Comparison of ENCODE assay signal across 9 mouse cellular contexts in genomic region chr14:121356336-121356862, GRCm38 (mm10). TPM values are rescaled to one million over a fixed set of nuclear protein-coding genes. Genes with fewer than 3 reads are reported as not detected.
DNase-seq lines count a peak whose midpoint lies in the region; ATAC-seq and TF ChIP-seq lines count a peak whose summit lies in the region.
"Had no signal": no experiment of that assay in that cellular context is flagged by ENCODE, and none has a peak within 500 bp of the region (broad histone marks: within the 10 kb centered on the region; RNA-seq: fewer than 3 reads in every experiment).

No protein-coding gene starts in this region.

- H3K36me3 ChIP-seq in heart, adult 2 months (ENCODE audit: control insufficient read depth, insufficient read depth, low read length) = peaks cover 11% of the 10 kb centered on the region; the same call in 1 of the 2 replicates
- no peaks in the 10 kb centered on the region for H3K36me3 ChIP-seq in lung, embryonic 14.5 days (ENCODE audit: insufficient read depth)
- H3K36me3 ChIP-seq in neural tube, embryonic 15.5 days = no peaks in the 10 kb centered on the region

- intact Hi-C loops in heart, adult 2 months (cut with DNase I) = no loop called here
- intact Hi-C loops in heart, postnatal 10 days (cut with DNase I) = no loop called here
- intact Hi-C loops in left cerebral cortex, postnatal 10 days (cut with DNase I) = no loop called here

- 30% methylated on average over 8 of the region's 8 CpGs for WGBS in heart, adult 2 months
- 44% methylated on average over 8 of the region's 8 CpGs for WGBS in lung, embryonic 14.5 days
- 70% methylated on average over 8 of the region's 8 CpGs for WGBS in neural tube, embryonic 15.5 days

- DNase-seq in heart, adult 2 months = no peak
- DNase-seq in heart, postnatal 10 days = no peak
- peak; percentile 81 for DNase-seq in lung, embryonic 14.5 days
- DNase-seq in lung, postnatal 36 days = no peak
- no peak for DNase-seq in left cerebral cortex, postnatal 10 days (ENCODE audit: extremely low spot score in 1 of 2, low spot score in 2 of 2)
- DNase-seq: right cerebral cortex, postnatal 25 days had no signal

- peaks cover 8% of the 10 kb centered on the region for H3K79me2 ChIP-seq in heart, adult 2 months (replicated peaks; ENCODE audit: control insufficient read depth, insufficient read depth, low read length)

- ATAC-seq in lung, embryonic 14.5 days (ENCODE audit: insufficient read depth) = peak; percentile 50
- peak; percentile 16; the same call in 1 of the 2 replicates for ATAC-seq in megakaryocyte-erythroid progenitor cell, adult 5-6 weeks (replicated peaks; ENCODE audit: low FRiP score, low TSS enrichment, poor library complexity, severe bottlenecking)
- no peak for ATAC-seq in neural tube, embryonic 15.5 days (ENCODE audit: low FRiP score)

- H3K27ac ChIP-seq in heart, adult 2 months = no peak overlapping the region
- no peak overlapping the region for H3K27ac ChIP-seq in lung, embryonic 14.5 days (ENCODE audit: low read depth)
- H3K27ac ChIP-seq in embryonic fibroblast, embryonic 13.5 days (ENCODE audit: insufficient read depth, low read length) = peak overlapping the region; percentile 0; the same call in 1 of the 2 replicates
- H3K27ac ChIP-seq in neural tube, embryonic 15.5 days (replicated peaks) = no peak overlapping the region

- no peaks in the 10 kb centered on the region for H3K9me3 ChIP-seq in lung, embryonic 14.5 days (ENCODE audit: low read depth, low read length)
- no peaks in the 10 kb centered on the region for H3K9me3 ChIP-seq in neural tube, embryonic 15.5 days (replicated peaks)

- 0 out of 2 replicates have a peak, but pooled peaks have one; percentile 31 for TF ChIP-seq EP300 in heart, adult 2 months (IDR thresholded peaks at IDR 0.05; ENCODE audit: insufficient read depth, low read depth, low read length)

- TF ChIP-seq POLR2A in heart, adult 2 months (IDR thresholded peaks at IDR 0.05; ENCODE audit: insufficient read depth, low read depth, low read length) = no peak
- TF ChIP-seq POLR2A in embryonic fibroblast, embryonic 13.5 days (IDR thresholded peaks at IDR 0.05; ENCODE audit: low read depth, low read length) = no peak

- no peak for TF ChIP-seq CTCF in heart, adult 2 months (IDR thresholded peaks at IDR 0.05)
- TF ChIP-seq CTCF in lung, embryonic 14.5 days (IDR thresholded peaks at IDR 0.05; ENCODE audit: low read depth) = no peak
- TF ChIP-seq CTCF in embryonic fibroblast, embryonic 13.5 days (IDR thresholded peaks at IDR 0.05; ENCODE audit: borderline replicate concordance, insufficient read depth, low read length) = no peak

- H3K4me1 ChIP-seq in heart, adult 2 months (ENCODE audit: control insufficient read depth, insufficient read depth, low read length) = peaks cover 42% of the 10 kb centered on the region
- peaks cover 42% of the 10 kb centered on the region for H3K4me1 ChIP-seq in lung, embryonic 14.5 days (ENCODE audit: insufficient read depth)
- peaks cover 13% of the 10 kb centered on the region for H3K4me1 ChIP-seq in embryonic fibroblast, embryonic 13.5 days (ENCODE audit: control insufficient read depth, insufficient read depth, low read length)
- peaks cover 31% of the 10 kb centered on the region for H3K4me1 ChIP-seq in neural tube, embryonic 15.5 days

- no peak overlapping the region for H3K4me2 ChIP-seq in lung, embryonic 14.5 days
- no peak overlapping the region for H3K4me2 ChIP-seq in neural tube, embryonic 15.5 days

- no peaks in the 10 kb centered on the region for H3K27me3 ChIP-seq in heart, adult 2 months (ENCODE audit: control insufficient read depth, insufficient read depth, low read length)
- H3K27me3 ChIP-seq in lung, embryonic 14.5 days (ENCODE audit: insufficient read depth, low read length) = no peaks in the 10 kb centered on the region
- H3K27me3 ChIP-seq in neural tube, embryonic 15.5 days (replicated peaks) = no peaks in the 10 kb centered on the region

- no peak overlapping the region for H3K9ac ChIP-seq in heart, adult 2 months (ENCODE audit: low read depth, low read length)
- H3K9ac ChIP-seq in lung, embryonic 14.5 days = no peak overlapping the region
- no peak overlapping the region for H3K9ac ChIP-seq in neural tube, embryonic 15.5 days (replicated peaks)

- H3K4me3 ChIP-seq in heart, adult 2 months = no peak overlapping the region
- no peak overlapping the region for H3K4me3 ChIP-seq in lung, embryonic 14.5 days (ENCODE audit: low read depth, low read length)
- H3K4me3 ChIP-seq in embryonic fibroblast, embryonic 13.5 days (ENCODE audit: insufficient read depth, low read length) = no peak overlapping the region
- H3K4me3 ChIP-seq in neural tube, embryonic 15.5 days (replicated peaks) = no peak overlapping the region

RNA-seq across cellular contexts. Expression of gene Stk24, which starts 23.4 kb away (rescaled TPM):
- 10 to 100 TPM; 70.2 to 75.6 TPM for total RNA-seq in heart, adult 2 months (2021)
- 21.4 and 38.8 TPM in 2 replicates for polyA plus RNA-seq in heart, adult 2 months (2012; rRNA removed)
- 10 to 100 TPM; 86.3 to 96.3 TPM for total RNA-seq in heart, postnatal 10 days (2021)
- 50.3 and 51.7 TPM in 2 replicates for polyA plus RNA-seq in lung, embryonic 14.5 days (2014; fragmentation: Nextera tagmentation; extraction: Ambion mirVana)
- polyA plus RNA-seq in embryonic fibroblast, embryonic 13.5 days (2011; ENCODE audit: insufficient read length, low read depth, missing spikeins) = 94.6 and 102 TPM in 2 replicates
- total RNA-seq in megakaryocyte-erythroid progenitor cell, adult 5-6 weeks (2014; fragmentation: Nextera tagmentation) = 117 and 138 TPM in 2 replicates
- 81.3 and 102 TPM in 2 replicates for total RNA-seq in megakaryocyte-erythroid progenitor cell, adult 5-6 weeks (2017)
- total RNA-seq in left cerebral cortex, postnatal 10 days (2021) = 10 to 100 TPM; 46.1 to 49.5 TPM
- 15.2 and 22.0 TPM in 2 replicates for polyA plus RNA-seq in neural tube, embryonic 15.5 days (2015; fragmentation: Nextera tagmentation; extraction: Ambion mirVana)
